Mouse (Mus musculus) kidney, adult 8-10 months (tissue): Measurements from ENCODE around the gene Guca2b.

Source experiments
- DNase-seq, 2 experiments: peaks; one replicate each; pipeline ENCODE4 v3.0.0; 2022

Guca2b gene

GRCm38 (mm10) chr4:119658731-119659130 is at the start of gene Guca2b:
Gene Guca2b (minus strand): TSS chr4:119658954.
- DNase-seq, result peak; percentile 67 to 77

- no peak for DNase-seq
These were observed 49.0 kb upstream of the Guca2b start for GRCm38 (mm10) chr4:119707751-119708150.

- DNase-seq, result no peak
These were observed 48.6 kb upstream of the Guca2b start for GRCm38 (mm10) chr4:119707326-119707725.

- no peak for DNase-seq
These were observed 45.2 kb upstream of the Guca2b start for GRCm38 (mm10) chr4:119703965-119704364.

- no peak for DNase-seq
These were observed 42.7 kb upstream of the Guca2b start for GRCm38 (mm10) chr4:119701269-119701954.

GRCm38 (mm10) chr4:119698339-119698738 is 39.6 kb upstream of the Guca2b start:
- no peak for DNase-seq

GRCm38 (mm10) chr4:119685746-119686145 is 27.0 kb upstream of the Guca2b start:
- DNase-seq, result no peak

- DNase-seq, result no peak
These were observed 23.8 kb upstream of the Guca2b start for GRCm38 (mm10) chr4:119682596-119682995.

GRCm38 (mm10) chr4:119672685-119673084 is 13.9 kb upstream of the Guca2b start:
- DNase-seq, result no peak

GRCm38 (mm10) chr4:119671164-119671563 is 12.4 kb upstream of the Guca2b start:
- no peak for DNase-seq

- DNase-seq, result no peak
These were observed 12.0 kb upstream of the Guca2b start for GRCm38 (mm10) chr4:119670736-119671135.

GRCm38 (mm10) chr4:119670210-119670555 is 11.4 kb upstream of the Guca2b start:
- DNase-seq, result no peak

- no peak for DNase-seq
These were observed 10.8 kb upstream of the Guca2b start for GRCm38 (mm10) chr4:119669356-119670209.

GRCm38 (mm10) chr4:119668596-119668995 is 9.8 kb upstream of the Guca2b start:
- no peak for DNase-seq

- DNase-seq, result no peak
These were observed 9.4 kb upstream of the Guca2b start for GRCm38 (mm10) chr4:119668185-119668584.

- DNase-seq, result peak; percentile 32 to 40
These were observed 8.7 kb upstream of the Guca2b start for GRCm38 (mm10) chr4:119667454-119667853.

GRCm38 (mm10) chr4:119666116-119666515 is 7.4 kb upstream of the Guca2b start:
- DNase-seq, result peak; percentile 70 to 74

- peak in 1 of 2 experiments; percentile 22 for DNase-seq
These were observed 6.4 kb upstream of the Guca2b start for GRCm38 (mm10) chr4:119665166-119665565.

- DNase-seq, result no peak
These were observed 4.8 kb upstream of the Guca2b start for GRCm38 (mm10) chr4:119663409-119664095.

GRCm38 (mm10) chr4:119662976-119663375 is 4.2 kb upstream of the Guca2b start:
- DNase-seq, result no peak

GRCm38 (mm10) chr4:119662151-119662550 is 3.4 kb upstream of the Guca2b start:
- no peak for DNase-seq

- DNase-seq, result no peak
These were observed 1.3 kb upstream of the Guca2b start for GRCm38 (mm10) chr4:119660007-119660406.

GRCm38 (mm10) chr4:119658246-119658645 is 508 bp downstream of the Guca2b start:
- DNase-seq, result peak; percentile 77 to 79

GRCm38 (mm10) chr4:119657011-119657410 is 1.7 kb downstream of the Guca2b start:
- DNase-seq, result no peak
